Mouse (Mus musculus) midbrain, embryonic 13.5 days (tissue): ENCODE data around the gene Magee1. TPM values are rescaled to one million over a fixed set of nuclear protein-coding genes. Genes with fewer than 3 reads are reported as not detected.
"Not testable (repeated sequence)": the region's sequence is repeated elsewhere in the genome, so short reads cannot be mapped to it uniquely, and the experiment has no call there.

Source experiments
- ATAC-seq: fragments of 200-750 bp; cut with Nextera tagmentation; 2 replicates; pipeline ENCODE4 v1.8.0; 2017; ENCODE audit warnings: mild to moderate bottlenecking, moderate TSS enrichment, moderate library complexity
- H3K27ac ChIP-seq: fragments of 300-500 bp; sonication (generic); 2 replicates; pipeline ENCODE4 v1.5.1; 2015; ENCODE audit warnings: inconsistent platforms, mild to moderate bottlenecking, moderate library complexity
- H3K27me3 ChIP-seq: fragments of 300-500 bp; sonication (generic); 2 replicates; pipeline ENCODE4 v1.6.1; 2015; ENCODE audit warnings: mild to moderate bottlenecking, inconsistent platforms
- H3K36me3 ChIP-seq: fragments of 300-500 bp; sonication (generic); 2 replicates; pipeline ENCODE4 v1.6.1; 2015; ENCODE audit warnings: mild to moderate bottlenecking, inconsistent platforms
- H3K4me1 ChIP-seq: fragments of 300-500 bp; sonication (generic); replicated peaks from 2 replicates; pipeline ENCODE4 v1.6.1; 2015; ENCODE audit warnings: inconsistent platforms
- H3K4me2 ChIP-seq: fragments of 300-500 bp; sonication (generic); replicated peaks from 2 replicates; pipeline ENCODE4 v1.6.1; 2015; ENCODE audit warnings: moderate library complexity, mild to moderate bottlenecking, inconsistent platforms
- H3K4me3 ChIP-seq: fragments of 300-500 bp; sonication (generic); replicated peaks from 2 replicates; pipeline ENCODE4 v1.5.1; 2015; ENCODE audit warnings: mild to moderate bottlenecking, inconsistent platforms
- H3K9ac ChIP-seq: fragments of 300-500 bp; sonication (generic); replicated peaks from 2 replicates; pipeline ENCODE4 v1.6.1; 2015; ENCODE audit warnings: mild to moderate bottlenecking, inconsistent platforms
- H3K9me3 ChIP-seq: fragments of 300-500 bp; sonication (generic); 2 replicates; pipeline ENCODE4 v1.6.1; 2016; ENCODE audit warnings: mild to moderate bottlenecking, inconsistent platforms
- WGBS: fragments of 180-500 bp; shearing (Covaris S2); methylation state at CpG from one replicate; pipeline ENCODE4 v1.1.7; 2015; 5-methylcytosine and 5-hydroxymethylcytosine counted together
- polyA plus RNA-seq: library from polyadenylated mRNA; unstranded; fragments of >200 nt; fragmentation: Nextera tagmentation; extraction: Ambion mirVana; gene quantifications from 2 replicates; pipeline ENCODE4 v1.2.1, GENCODE M21; 2015

The Magee1 gene
- 160 and 163 TPM in 2 replicates for polyA plus RNA-seq

GRCm38 (mm10) chrX:105120275-105121226, at the start of gene Magee1:
Magee1 (plus strand) TSS chrX:105120378.
- H3K4me2 ChIP-seq, result peak within 1 kb of the TSS; percentile 67
- H3K27me3 ChIP-seq, result peaks cover 74% of the 10 kb centered on the region
- 19% methylated on average over 65 of the region's 65 CpGs for WGBS
- H3K27ac ChIP-seq, result peak within 1 kb of the TSS; percentile 84
- H3K9me3 ChIP-seq, result no peaks in the 10 kb centered on the region
- H3K9ac ChIP-seq, result peak within 1 kb of the TSS; percentile 84
- H3K4me3 ChIP-seq, result peak within 1 kb of the TSS; percentile 68
- H3K36me3 ChIP-seq, result peaks cover 8% of the 10 kb centered on the region; the same call in 1 of the 2 replicates
- ATAC-seq, result peak; percentile 80
- H3K4me1 ChIP-seq, result peaks cover 15% of the 10 kb centered on the region

- no peaks in the 10 kb centered on the region for H3K27me3 ChIP-seq
- 0 out of 2 replicates have a peak overlapping the region, but pooled peaks have one; percentile 9 for H3K27ac ChIP-seq
- peak overlapping the region; percentile 64 for H3K4me2 ChIP-seq
- no peaks in the 10 kb centered on the region for H3K9me3 ChIP-seq
- H3K4me3 ChIP-seq, result peak overlapping the region; percentile 55
- peaks cover 4% of the 10 kb centered on the region for H3K4me1 ChIP-seq
- WGBS, result 8% methylated on average over 12 of the region's 12 CpGs
- H3K36me3 ChIP-seq, result 0 out of 2 replicates have a peak, but pooled peaks cover 4% of the 10 kb centered on the region
- H3K9ac ChIP-seq, result 0 out of 2 replicates have a peak overlapping the region, but pooled peaks have one; percentile 10
- peak; percentile 76 for ATAC-seq
Observed at GRCm38 (mm10) chrX:105079151-105079550, 41.0 kb upstream of the Magee1 start.

GRCm38 (mm10) chrX:105079615-105080092, 40.5 kb upstream of the Magee1 start, which contains the start of gene Pbdc1:
Pbdc1 (plus strand) TSS chrX:105079756.
- H3K4me1 ChIP-seq, result peaks cover 4% of the 10 kb centered on the region
- ATAC-seq, result peak; percentile 100
- 0 out of 2 replicates have a peak within 1 kb of the TSS, but pooled peaks have one; percentile 9 for H3K27ac ChIP-seq
- 3% methylated on average over 35 of the region's 35 CpGs for WGBS
- peak within 1 kb of the TSS; percentile 55 for H3K4me3 ChIP-seq
- H3K27me3 ChIP-seq, result no peaks in the 10 kb centered on the region
- H3K4me2 ChIP-seq, result peak within 1 kb of the TSS; percentile 64
- H3K36me3 ChIP-seq, result 0 out of 2 replicates have a peak, but pooled peaks cover 6% of the 10 kb centered on the region
- H3K9ac ChIP-seq, result peak within 1 kb of the TSS; percentile 60
- H3K9me3 ChIP-seq, result no peaks in the 10 kb centered on the region

- 13% methylated on average over 8 of the region's 8 CpGs for WGBS
- no peak for ATAC-seq
- H3K4me1 ChIP-seq, result peaks cover 4% of the 10 kb centered on the region
- no peaks in the 10 kb centered on the region for H3K9me3 ChIP-seq
- H3K9ac ChIP-seq, result peak overlapping the region; percentile 60
- H3K4me3 ChIP-seq, result peak overlapping the region; percentile 55
- H3K27ac ChIP-seq, result no peak overlapping the region
- H3K4me2 ChIP-seq, result peak overlapping the region; percentile 64
- no peaks in the 10 kb centered on the region for H3K27me3 ChIP-seq
- H3K36me3 ChIP-seq, result 0 out of 2 replicates have a peak, but pooled peaks cover 6% of the 10 kb centered on the region
Observed at GRCm38 (mm10) chrX:105080096-105080495, 40.1 kb upstream of the Magee1 start.

- not testable (repeated sequence) for H3K4me1 ChIP-seq, H3K27ac ChIP-seq, H3K4me3 ChIP-seq, H3K4me2 ChIP-seq, H3K9ac ChIP-seq, H3K9me3 ChIP-seq, H3K36me3 ChIP-seq, H3K27me3 ChIP-seq, ATAC-seq
- WGBS, result 90% methylated on average over 7 of the region's 7 CpGs
Observed at GRCm38 (mm10) chrX:105083013-105083412, 37.2 kb upstream of the Magee1 start.

GRCm38 (mm10) chrX:105104175-105104574, 16.0 kb upstream of the Magee1 start:
- Histone ChIP-seq H3K4me1 (no peaks in the 10 kb centered on the region), H3K9me3 (no peaks in the 10 kb centered on the region), H3K27ac (no peak overlapping the region), H3K4me3 (no peak overlapping the region), H3K4me2 (no peak overlapping the region), H3K9ac (no peak overlapping the region), H3K36me3 (0 out of 2 replicates have a peak, but pooled peaks cover 3% of the 10 kb centered on the region), H3K27me3 (0 out of 2 replicates have a peak, but pooled peaks cover 6% of the 10 kb centered on the region)
- ATAC-seq, result peak; percentile 34; the same call in 1 of the 2 replicates
- WGBS, result 41% methylated on average over 5 of the region's 5 CpGs

- no peak overlapping the region for H3K27ac ChIP-seq
- no peak overlapping the region for H3K9ac ChIP-seq
- no peaks in the 10 kb centered on the region for H3K36me3 ChIP-seq
- no peaks in the 10 kb centered on the region for H3K4me1 ChIP-seq
- no peak overlapping the region for H3K4me2 ChIP-seq
- WGBS, result 72% methylated on average over 2 of the region's 2 CpGs
- H3K9me3 ChIP-seq, result no peaks in the 10 kb centered on the region
- no peak for ATAC-seq
- peaks cover 40% of the 10 kb centered on the region; the same call in 1 of the 2 replicates for H3K27me3 ChIP-seq
- H3K4me3 ChIP-seq, result no peak overlapping the region
Observed at GRCm38 (mm10) chrX:105114994-105115393, 5.2 kb upstream of the Magee1 start.

GRCm38 (mm10) chrX:105121227-105121865, 1.2 kb downstream of the Magee1 start:
- H3K36me3 ChIP-seq, result peaks cover 8% of the 10 kb centered on the region; the same call in 1 of the 2 replicates
- H3K4me3 ChIP-seq, result peak overlapping the region; percentile 68
- H3K9me3 ChIP-seq, result no peaks in the 10 kb centered on the region
- peak overlapping the region; percentile 67 for H3K4me2 ChIP-seq
- peak; percentile 83 for ATAC-seq
- 26% methylated on average over 38 of the region's 38 CpGs for WGBS
- peak overlapping the region; percentile 84 for H3K27ac ChIP-seq
- H3K9ac ChIP-seq, result peak overlapping the region; percentile 84
- H3K4me1 ChIP-seq, result peaks cover 15% of the 10 kb centered on the region
- H3K27me3 ChIP-seq, result peaks cover 74% of the 10 kb centered on the region

GRCm38 (mm10) chrX:105124903-105125302, 4.7 kb downstream of the Magee1 start:
- H3K4me3 ChIP-seq, result no peak overlapping the region
- H3K4me2 ChIP-seq, result no peak overlapping the region
- no peak overlapping the region for H3K9ac ChIP-seq
- 38% methylated on average over 3 of the region's 3 CpGs for WGBS
- peaks cover 59% of the 10 kb centered on the region for H3K27me3 ChIP-seq
- H3K4me1 ChIP-seq, result peaks cover 15% of the 10 kb centered on the region
- peaks cover 8% of the 10 kb centered on the region; the same call in 1 of the 2 replicates for H3K36me3 ChIP-seq
- H3K9me3 ChIP-seq, result no peaks in the 10 kb centered on the region
- H3K27ac ChIP-seq, result no peak overlapping the region
- ATAC-seq, result no peak

- Histone ChIP-seq H3K9ac (peak overlapping the region; percentile 39; the same call in 1 of the 2 replicates), H3K4me2 (peak overlapping the region; percentile 37)
Observed at GRCm38 (mm10) chrX:105151872-105152461, 31.8 kb downstream of the Magee1 start.

GRCm38 (mm10) chrX:105165007-105165406, 44.8 kb downstream of the Magee1 start:
- not testable (repeated sequence) for H3K27ac ChIP-seq, H3K4me3 ChIP-seq, H3K4me2 ChIP-seq, H3K9me3 ChIP-seq, H3K9ac ChIP-seq, H3K4me1 ChIP-seq, ATAC-seq, H3K36me3 ChIP-seq
- H3K27me3 ChIP-seq, result peaks cover 56% of the 10 kb centered on the region
- 77% methylated on average over 6 of the region's 6 CpGs for WGBS

More at GRCm38 (mm10) chrX:105151872-105152461, 31.8 kb downstream of the Magee1 start:
- ATAC-seq, result peak; percentile 58
- WGBS, result 57% methylated on average over 22 of the region's 26 CpGs
- H3K9me3 ChIP-seq, result no peaks in the 10 kb centered on the region
- H3K27ac ChIP-seq, result no peak overlapping the region
- H3K36me3 ChIP-seq, result no peaks in the 10 kb centered on the region
- H3K27me3 ChIP-seq, result peaks cover 55% of the 10 kb centered on the region
- peak overlapping the region; percentile 25 for H3K4me3 ChIP-seq
- no peaks in the 10 kb centered on the region for H3K4me1 ChIP-seq
